Comparison of ENCODE assay signal across 8 mouse cellular contexts in the genomic region with DNA sequence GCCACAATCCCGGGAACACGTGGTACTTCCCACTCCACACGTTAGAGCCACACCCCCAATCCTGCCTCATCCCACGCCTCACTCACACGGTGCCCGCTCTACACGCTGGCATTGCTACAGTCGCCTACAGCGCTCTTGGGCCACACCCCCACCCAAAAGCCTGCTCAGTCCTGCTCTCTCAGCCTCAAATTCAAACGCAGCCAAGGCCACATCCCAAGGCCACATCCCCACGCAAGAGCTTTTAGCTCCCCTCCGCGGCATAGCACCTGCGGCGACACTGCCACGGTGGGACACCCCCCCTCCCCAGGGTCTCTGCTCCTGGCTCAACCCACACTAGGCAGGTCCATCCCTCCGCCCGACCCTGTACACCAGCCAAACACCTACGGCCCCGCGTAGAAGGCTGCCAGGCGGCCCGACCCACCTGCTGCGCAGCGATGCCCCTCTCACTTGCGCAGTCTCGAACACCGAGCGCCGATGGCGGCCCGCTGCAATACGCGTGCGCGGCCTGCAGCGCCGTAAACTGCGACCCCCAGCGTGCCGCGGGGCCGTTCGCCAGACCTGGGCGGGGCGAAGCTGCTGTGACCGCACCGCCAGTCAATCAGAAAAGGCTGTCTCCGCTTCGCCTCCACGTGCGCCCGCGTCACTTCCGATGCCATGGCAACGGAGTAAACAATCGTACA. TPM values are rescaled to one million over a fixed set of nuclear protein-coding genes. Genes with fewer than 3 reads are reported as not detected.
DNase-seq lines count a peak whose midpoint lies in the region; ATAC-seq lines count a peak whose summit lies in the region.

No protein-coding gene starts in this region.

- peak; percentile 83 for DNase-seq in MN1 (ENCODE audit: low spot score)
- DNase-seq in cerebellum, adult 8-10 months, result peak; percentile 76
- DNase-seq in frontal cortex, adult 2 months (ENCODE audit: extremely low spot score in 1 of 2, low spot score in 1 of 2), result peak; percentile 73 to 90
- DNase-seq in hindbrain, embryonic 11.5 days (ENCODE audit: low spot score), result peak; percentile 90
- peak; percentile 74 to 78 for DNase-seq in layer of hippocampus, postnatal 25 days (ENCODE audit: extremely low spot score in 1 of 2, low spot score in 1 of 2)
- DNase-seq in lung, postnatal 10 days, result peak; percentile 91
- DNase-seq in ovary, postnatal 36 days (ENCODE audit: low spot score), result peak; percentile 81
- peak; percentile 74 to 75 for DNase-seq in thymus, postnatal 10 days (ENCODE audit: low spot score in 2 of 2)

- no peaks in the 10 kb centered on the region for H3K27me3 ChIP-seq in hindbrain, embryonic 11.5 days (ENCODE audit: control insufficient read depth, insufficient read depth, low read length)

- no peak overlapping the region for H3K27ac ChIP-seq in hindbrain, embryonic 11.5 days (ENCODE audit: low read depth, low read length)

- under 1% methylated on average over 57 of the region's 57 CpGs for WGBS in hindbrain, embryonic 11.5 days

- no peaks in the 10 kb centered on the region for H3K9me3 ChIP-seq in hindbrain, embryonic 11.5 days (ENCODE audit: control insufficient read depth, low read length)

- peak overlapping the region; percentile 66 for H3K4me3 ChIP-seq in hindbrain, embryonic 11.5 days (ENCODE audit: low read depth, low read length)

- peak; percentile 95 for ATAC-seq in hindbrain, embryonic 11.5 days (ENCODE audit: low FRiP score)

- H3K4me1 ChIP-seq in hindbrain, embryonic 11.5 days (replicated peaks; ENCODE audit: control insufficient read depth, insufficient read depth, low read length), result peaks cover 3% of the 10 kb centered on the region; the same call in 1 of the 2 replicates

- no peaks in the 10 kb centered on the region for H3K36me3 ChIP-seq in hindbrain, embryonic 11.5 days (ENCODE audit: control insufficient read depth, insufficient read depth, low read length)

- H3K4me2 ChIP-seq in hindbrain, embryonic 11.5 days (replicated peaks; ENCODE audit: low read depth, low read length), result peak overlapping the region; percentile 93

- H3K9ac ChIP-seq in hindbrain, embryonic 11.5 days (ENCODE audit: low read depth, low read length), result peak overlapping the region; percentile 71

RNA-seq across cellular contexts. Expression of gene Zscan18, which starts 23.1 kb away (rescaled TPM):
- 17.8 and 22.7 TPM in 2 replicates for polyA plus RNA-seq in frontal cortex, adult 2 months (2012; rRNA removed)
- 11.0 and 11.4 TPM in 2 replicates for polyA plus RNA-seq in hindbrain, embryonic 11.5 days (2014; fragmentation: Nextera tagmentation; extraction: Ambion mirVana)
- 10 to 100 TPM; 17.9 to 18.9 TPM for total RNA-seq in layer of hippocampus, postnatal 25 days (2021)

RNA-seq across cellular contexts. Expression of gene Zfp329, which starts 38.4 kb away (rescaled TPM):
- polyA plus RNA-seq in frontal cortex, adult 2 months (2012; rRNA removed), result 19.2 and 24.5 TPM in 2 replicates
- polyA plus RNA-seq in hindbrain, embryonic 11.5 days (2014; fragmentation: Nextera tagmentation; extraction: Ambion mirVana), result 18.7 and 25.5 TPM in 2 replicates
- 10 to 100 TPM; 22.0 to 26.4 TPM for total RNA-seq in layer of hippocampus, postnatal 25 days (2021)

RNA-seq across cellular contexts. Expression of gene Vmn2r56, which starts 45.5 kb away (rescaled TPM):
- polyA plus RNA-seq in frontal cortex, adult 2 months (2012; rRNA removed), result 0.06 TPM in 1 of 2 replicates, not detected in the other
- polyA plus RNA-seq in hindbrain, embryonic 11.5 days (2014; fragmentation: Nextera tagmentation; extraction: Ambion mirVana), result not detected in 2 replicates
- not detected for total RNA-seq in layer of hippocampus, postnatal 25 days (2021)

RNA-seq across cellular contexts. Expression of gene Zfp110, which starts 54.3 kb away (rescaled TPM):
- 8.8 and 10.4 TPM in 2 replicates for polyA plus RNA-seq in frontal cortex, adult 2 months (2012; rRNA removed)
- 29.9 and 32.6 TPM in 2 replicates for polyA plus RNA-seq in hindbrain, embryonic 11.5 days (2014; fragmentation: Nextera tagmentation; extraction: Ambion mirVana)
- 10 to 100 TPM; 13.0 to 13.4 TPM for total RNA-seq in layer of hippocampus, postnatal 25 days (2021)
